Mouse (Mus musculus) brain, adult 2 months (tissue): ENCODE measurements around the gene Tbl3.
A peak's percentile ranks its signal among the peaks of the same experiment; 100 is the strongest.
"Not testable (repeated sequence)": the region's sequence is repeated elsewhere in the genome, so short reads cannot be mapped to it uniquely, and the experiment has no call there.

Experiments
- DNase-seq: peaks from one replicate; pipeline ENCODE4 v3.0.0; 2011; ENCODE audit warnings: low read depth, low spot score

The Tbl3 gene

GRCm38 (mm10) chr17:24696011-24696697, 11.3 kb downstream of the Tbl3 start, which contains the start of the genes Gfer and Noxo1:
TSS of gene Gfer (minus strand) at chr17:24696156.
TSS of gene Noxo1 (plus strand) at chr17:24696234.
- DNase-seq: peak; percentile 94

GRCm38 (mm10) chr17:24695326-24696010, 12.0 kb downstream of the Tbl3 start:
- no peak for DNase-seq

DNA sequence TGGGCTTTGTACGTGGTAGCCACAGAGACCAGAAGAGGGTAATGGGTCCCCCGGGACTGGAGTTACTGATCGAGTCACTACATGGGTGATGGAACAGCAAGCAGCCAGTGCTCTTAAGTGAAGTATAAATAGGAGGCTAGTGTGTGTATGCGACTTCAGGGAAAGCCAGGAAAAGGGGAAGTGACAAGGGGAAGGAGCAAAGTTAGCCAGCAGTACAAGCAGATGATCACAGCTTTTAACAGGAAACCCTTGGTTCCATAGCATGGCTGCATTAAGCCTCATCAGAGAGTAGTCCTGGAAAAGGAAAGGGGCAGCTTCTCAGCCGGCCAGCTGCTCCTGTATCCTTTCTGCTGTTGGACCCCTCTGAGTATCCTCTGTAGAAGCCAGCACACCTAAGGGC, 15.1 kb downstream of the Tbl3 start:
- no peak for DNase-seq

DNA sequence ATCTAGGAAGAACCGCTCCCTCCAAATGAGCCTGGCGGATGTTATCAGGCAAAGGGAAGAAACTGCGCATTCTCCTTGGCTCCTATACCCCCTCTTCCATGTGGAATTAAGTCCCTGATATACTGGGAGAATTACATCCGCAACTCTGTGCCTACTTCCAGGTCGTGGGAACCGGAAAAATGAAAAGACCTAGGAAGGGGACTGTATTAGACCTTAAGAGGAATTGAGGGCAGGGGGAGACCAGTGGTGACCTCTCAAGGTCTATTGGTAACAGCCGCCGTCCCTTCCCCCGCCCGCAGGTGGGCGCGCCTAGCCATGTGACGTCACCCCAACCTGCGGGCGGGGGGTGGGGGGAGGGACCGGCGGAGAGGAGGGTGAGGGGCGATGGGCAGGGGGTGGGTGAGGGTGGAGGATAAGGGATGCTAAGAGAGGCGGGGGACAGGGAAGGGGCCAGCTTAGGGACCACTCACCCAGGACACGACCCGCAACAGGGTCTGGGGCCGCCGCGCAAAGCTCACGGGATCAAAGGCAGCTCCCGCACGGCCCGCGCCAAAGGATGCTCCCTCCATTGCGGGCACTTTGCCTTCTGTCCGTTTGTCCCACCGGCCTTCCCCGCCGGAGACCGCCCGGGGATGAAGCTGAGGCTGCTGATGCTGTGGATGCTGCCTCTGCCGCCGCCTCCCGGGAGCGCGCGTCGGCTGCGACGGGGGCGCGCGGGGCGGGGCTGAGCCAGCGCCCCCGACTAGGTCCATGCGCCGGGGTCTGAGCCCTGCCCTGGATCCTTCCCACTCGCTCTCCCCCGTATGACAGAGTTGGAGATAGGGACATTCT, 18.0 kb downstream of the Tbl3 start, which contains the start of gene Syngr3:
Syngr3 (minus strand) TSS at position 705 of the 831 bp plus-strand sequence.
- DNase-seq: peak; percentile 69

- no peak for DNase-seq
Observed at GRCm38 (mm10) chr17:24687599-24687998, 19.9 kb downstream of the Tbl3 start.

DNA sequence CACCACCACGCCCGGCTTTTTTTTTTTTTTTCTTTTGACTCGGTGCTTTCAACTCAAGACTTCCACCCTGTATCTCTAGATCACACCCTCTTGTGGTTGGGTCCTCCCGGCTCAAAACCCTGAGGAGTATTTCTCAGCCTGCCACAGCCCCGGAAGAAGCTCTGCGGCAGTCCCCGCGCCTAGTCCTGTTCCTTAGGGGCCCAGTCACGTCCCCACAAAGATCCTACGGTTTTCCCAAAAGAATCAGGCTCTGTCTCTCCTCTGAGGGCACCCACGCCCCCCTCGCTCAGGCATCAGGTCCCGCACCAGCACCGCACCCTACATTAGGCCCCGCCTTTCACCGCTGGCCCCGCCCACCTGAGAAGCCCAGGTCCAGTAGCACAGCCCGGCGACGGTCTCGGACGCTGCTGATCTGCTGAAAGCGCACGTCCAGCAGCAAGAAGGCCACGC, 20.3 kb downstream of the Tbl3 start:
- DNase-seq: peak; percentile 35

- no peak for DNase-seq
Observed at GRCm38 (mm10) chr17:24686514-24686913, 20.9 kb downstream of the Tbl3 start.

DNA sequence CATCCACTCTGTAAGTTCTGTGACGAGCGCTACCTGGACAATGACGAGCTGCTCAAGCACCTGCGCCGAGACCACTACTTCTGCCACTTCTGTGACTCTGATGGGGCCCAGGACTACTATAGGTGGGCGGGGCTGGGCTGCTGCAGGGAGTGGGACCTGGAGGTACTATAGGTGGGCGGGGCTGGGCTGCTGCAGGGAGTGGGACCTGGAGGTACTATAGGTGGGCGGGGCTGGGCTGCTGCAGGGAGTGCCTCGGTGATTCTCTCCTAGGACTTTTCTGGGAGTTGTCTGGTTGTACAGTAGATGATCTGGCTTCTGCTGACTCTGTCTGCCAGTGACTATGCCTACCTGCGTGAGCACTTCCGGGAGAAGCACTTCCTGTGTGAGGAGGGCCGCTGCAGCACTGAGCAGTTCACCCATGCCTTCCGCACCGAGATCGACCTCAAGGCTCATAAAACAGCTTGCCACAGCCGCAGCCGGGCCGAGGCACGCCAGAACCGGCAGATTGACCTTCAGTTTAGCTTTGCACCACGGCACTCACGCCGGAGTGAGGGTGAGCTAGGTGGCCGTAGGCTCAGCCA, 29.9 kb downstream of the Tbl3 start:
- DNase-seq: no peak

DNA sequence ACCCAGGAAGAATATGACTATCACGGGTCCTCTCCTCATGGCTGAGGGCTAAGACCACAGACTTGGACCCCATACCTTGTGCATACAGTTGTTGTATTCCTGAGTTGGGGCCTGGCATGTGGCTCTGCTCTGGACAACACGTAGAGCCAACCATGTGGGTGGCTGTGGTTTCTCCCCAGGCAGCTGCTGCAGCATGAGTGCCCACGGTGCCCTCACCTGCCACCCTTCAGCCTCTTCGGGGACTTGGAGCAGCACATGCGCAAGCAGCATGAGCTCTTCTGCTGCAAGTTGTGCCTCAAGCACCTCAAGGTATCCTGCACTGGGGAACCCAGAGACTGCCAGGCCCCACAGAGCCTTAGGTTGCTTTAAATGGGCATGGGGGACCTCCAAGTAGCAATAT, 30.6 kb downstream of the Tbl3 start:
- no peak for DNase-seq

DNA sequence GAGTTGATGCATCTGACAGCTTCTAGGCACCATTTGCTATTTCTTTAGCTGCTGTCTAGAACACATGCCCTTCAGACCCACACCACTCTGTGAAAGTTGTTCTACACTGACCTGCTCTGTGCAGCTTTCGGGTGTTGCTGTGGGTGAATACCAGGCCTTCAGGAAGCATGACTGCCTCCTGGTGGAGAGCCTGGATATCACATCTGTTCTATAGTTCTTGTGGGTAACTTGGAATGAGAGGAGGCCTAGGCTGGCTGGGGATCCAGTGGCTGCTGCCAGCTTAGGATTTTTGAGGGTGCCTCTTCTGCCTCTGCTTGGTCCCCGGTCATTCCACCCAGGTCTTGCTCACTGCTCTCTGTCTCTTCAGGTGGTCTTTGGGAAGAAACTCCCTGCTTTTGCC, 31.3 kb downstream of the Tbl3 start:
- peak; percentile 83 for DNase-seq

- peak; percentile 85 for DNase-seq
Observed at GRCm38 (mm10) chr17:24674277-24674676, 33.2 kb downstream of the Tbl3 start.

GRCm38 (mm10) chr17:24672141-24672540, 35.3 kb downstream of the Tbl3 start:
- no peak for DNase-seq

DNA sequence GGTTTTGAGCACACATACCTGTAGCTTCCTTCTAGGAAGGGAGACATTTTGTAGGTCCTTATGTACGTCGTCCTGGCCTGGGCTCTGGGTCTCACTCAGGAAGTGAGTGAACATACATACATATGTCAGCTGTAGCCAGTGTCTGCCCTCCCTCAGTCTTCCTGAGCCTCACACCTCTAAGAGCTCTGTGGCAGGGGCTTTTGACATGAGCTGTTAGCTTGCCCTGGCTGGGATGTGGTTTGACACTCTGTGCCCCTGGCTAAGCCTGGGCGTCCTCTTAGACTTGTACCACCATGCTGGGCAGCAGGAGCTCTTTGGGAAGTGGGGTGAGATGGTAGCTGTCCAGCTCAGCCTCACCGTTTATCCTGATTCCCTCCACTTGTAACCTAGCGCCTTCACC, 36.1 kb downstream of the Tbl3 start:
- DNase-seq: no peak

DNA sequence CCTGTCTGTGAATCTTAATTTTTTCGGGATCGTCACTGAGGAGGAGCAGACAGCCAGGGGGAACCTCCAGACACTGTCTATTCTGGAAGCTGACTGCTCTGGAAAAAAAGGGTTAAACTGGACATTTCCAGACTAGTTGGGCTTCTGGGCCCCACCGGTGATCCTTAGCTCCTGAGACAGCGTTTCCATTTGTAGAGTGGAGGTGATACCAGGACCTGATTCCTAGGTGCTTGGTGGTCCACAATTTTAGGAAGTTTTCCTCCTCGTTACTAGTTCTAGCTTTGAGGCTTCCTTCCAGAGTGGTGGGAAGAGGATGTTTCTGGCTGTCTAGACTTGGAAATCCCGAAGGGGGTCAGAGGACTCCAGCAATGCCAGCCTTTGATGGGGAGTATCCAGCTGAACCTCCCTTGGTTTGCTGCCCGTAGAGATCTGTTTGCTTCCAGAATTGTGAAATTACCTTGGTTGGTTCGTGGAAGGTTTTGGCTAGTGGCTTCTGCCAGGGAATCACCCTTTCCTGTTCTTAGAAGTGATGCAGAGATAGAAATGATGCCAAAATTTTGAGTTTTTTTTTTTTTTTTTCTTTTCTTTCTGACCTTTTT, 37.1 kb downstream of the Tbl3 start:
- no peak for DNase-seq

DNA sequence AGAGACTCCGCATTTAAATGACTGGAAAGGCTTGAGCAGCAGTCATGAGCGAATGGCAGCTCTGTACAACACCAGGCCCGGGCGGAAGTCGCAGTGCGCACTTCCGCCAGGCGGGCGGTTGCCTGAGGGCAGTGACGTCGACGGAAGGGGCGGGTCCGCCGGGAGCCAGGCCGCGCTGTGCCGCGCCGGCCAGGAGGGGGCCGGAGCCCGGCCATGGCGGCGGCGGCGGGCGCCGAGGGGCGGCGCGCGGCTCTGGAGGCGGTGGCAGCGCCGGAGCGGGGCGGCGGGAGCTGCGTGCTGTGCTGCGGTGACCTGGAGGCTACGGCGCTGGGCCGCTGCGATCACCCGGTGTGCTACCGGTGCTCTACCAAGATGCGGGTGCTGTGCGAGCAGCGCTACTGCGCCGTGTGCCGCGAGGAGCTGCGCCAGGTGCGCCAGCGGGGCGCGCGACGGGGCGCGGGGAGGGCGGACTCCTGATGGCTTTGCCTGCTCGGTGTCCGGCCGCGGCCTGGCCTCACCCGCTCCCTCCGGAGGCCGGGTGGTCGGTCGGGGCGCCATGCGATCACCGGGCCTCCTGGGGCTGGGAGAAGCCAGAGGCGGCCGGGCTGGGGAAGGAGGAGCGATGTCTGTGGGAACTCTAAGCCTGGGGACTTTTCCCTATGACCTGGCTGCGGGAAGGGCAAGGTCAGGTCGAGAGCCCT, 37.8 kb downstream of the Tbl3 start, which contains the start of gene Zfp598:
Zfp598 (plus strand) TSS at position 143 of the 701 bp plus-strand sequence.
- DNase-seq: peak; percentile 97

GRCm38 (mm10) chr17:24669214-24669544, 38.3 kb downstream of the Tbl3 start:
- not testable (repeated sequence) for DNase-seq

GRCm38 (mm10) chr17:24667416-24667815, 40.0 kb downstream of the Tbl3 start:
- peak; percentile 91 for DNase-seq

DNA sequence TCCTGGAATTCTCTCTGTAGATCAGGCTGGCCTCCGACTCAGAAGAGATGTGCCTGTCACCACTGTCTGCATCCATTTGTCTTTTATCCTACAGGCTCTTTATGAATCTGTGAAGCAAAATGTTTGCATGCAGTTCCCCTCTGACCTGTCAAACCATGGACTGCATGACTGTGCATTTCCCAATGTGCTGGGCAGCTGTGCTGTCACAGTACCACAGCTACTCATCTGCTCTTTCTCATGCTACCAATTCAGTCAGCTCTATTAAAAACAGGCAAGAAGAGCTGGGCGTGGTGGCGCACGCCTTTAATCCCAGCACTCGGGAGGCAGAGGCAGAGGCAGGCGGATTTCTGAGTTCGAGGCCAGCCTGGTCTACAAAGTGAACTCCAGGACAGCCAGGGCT, 40.4 kb downstream of the Tbl3 start:
- not testable (repeated sequence) for DNase-seq

DNA sequence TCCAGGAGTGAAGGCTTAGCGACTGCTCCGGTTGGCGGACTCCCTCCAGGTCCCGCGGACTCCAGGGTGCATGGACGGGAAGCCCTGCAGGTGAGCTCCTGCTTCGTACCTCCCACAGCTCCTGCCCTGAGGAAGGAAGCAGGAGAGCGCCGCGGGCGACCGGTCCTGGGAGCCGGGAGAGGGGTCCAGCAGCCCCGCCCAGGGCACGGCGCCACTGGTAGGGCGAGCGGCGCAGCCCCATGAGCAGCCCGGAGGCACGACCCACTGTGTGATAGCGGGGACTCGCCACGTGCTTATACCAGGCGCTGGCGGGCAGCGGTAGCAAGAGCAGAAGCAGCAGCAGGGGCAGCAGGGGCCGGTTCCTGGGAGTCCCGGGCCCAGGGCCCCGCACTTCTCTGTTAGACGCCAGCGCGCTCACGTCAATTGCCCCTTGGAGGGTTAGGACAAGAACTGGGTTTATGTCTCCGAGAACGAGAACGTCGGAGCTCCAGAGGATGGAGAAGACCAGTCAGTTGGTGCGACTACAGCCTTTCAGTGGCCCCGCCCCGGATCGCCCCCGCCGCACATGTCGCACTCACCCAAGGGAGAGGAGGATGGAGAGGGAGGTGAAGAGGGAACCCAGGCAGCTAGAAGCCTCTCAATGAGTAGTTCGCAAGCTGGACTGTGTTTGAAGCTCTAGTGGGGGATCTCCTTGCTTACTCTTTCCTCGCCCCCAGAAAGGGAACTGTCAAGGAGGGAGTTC, 49.3 kb downstream of the Tbl3 start, which contains the start of gene Npw:
Npw (minus strand) TSS at position 441 of the 742 bp plus-strand sequence.
- no peak for DNase-seq

DNA sequence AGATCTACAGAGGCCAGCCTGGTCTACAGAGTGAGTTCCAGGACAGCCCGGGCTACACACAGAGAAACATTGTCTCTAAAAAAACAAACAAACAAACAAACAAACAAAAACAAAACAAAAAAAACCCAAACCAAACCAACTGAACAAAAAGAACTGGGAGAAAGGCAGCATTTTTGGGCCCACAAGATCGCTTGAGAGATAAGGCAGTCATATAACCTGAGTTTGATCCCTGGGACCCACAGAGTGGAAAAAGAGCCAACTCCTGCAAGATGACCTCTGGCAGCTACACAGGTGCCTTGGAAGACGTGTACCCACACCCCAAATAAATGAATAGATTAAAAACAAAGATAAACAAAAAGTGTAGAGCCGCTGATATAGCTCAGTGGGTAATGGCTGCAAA, 52.5 kb downstream of the Tbl3 start:
- no peak for DNase-seq
